Mouse (Mus musculus): ENCODE measurements at regions not wholly inside any gene's neighbourhood (a gene's known extent, or its start where the extent isn't known, plus 50 kb on each side); places are given as distances from the start of the nearest gene placed in this dataset.
A peak's percentile ranks its signal among the peaks of the same experiment; 100 is the strongest.

- peak; percentile 7 for DNase-seq (ENCODE audit: low spot score)
These were observed 250.0 kb downstream of the Prr32 start for GRCm38 (mm10) chrX:45340661-45341060.

Data from layer of hippocampus, adult 11-12 months (tissue).